Mouse (Mus musculus) ovary, postnatal 10 days (tissue): ENCODE measurements at regions not wholly inside any gene's neighbourhood (a gene's known extent, or its start where the extent isn't known, plus 50 kb on each side); places are given as distances from the start of the nearest gene placed in this dataset.

Experiments
- DNase-seq: peaks from one replicate; pipeline ENCODE4 v3.0.0; 2022; ENCODE audit warnings: low spot score

DNA sequence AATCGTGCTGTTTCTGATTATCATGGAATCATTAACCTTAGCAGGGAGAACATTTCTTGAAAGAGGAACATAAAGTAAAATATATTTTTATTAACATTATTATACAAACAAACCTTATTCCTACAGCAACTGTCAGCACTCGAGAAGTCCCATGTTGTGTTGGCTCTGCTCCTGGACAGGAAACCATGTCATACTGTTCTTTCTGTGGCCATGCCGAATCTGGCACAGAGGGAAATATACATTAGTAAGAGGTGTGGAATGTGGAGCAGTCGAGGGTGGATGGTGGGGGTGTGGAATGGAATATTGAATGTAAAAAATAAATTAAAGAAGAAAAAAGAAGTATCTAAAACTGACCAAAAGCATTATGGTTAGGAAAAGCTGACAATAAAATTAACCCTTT, 342.1 kb upstream of the Pmfbp1 start:
- DNase-seq = no peak

GRCm38 (mm10) chr8:109155489-109155888, 338.3 kb upstream of the Pmfbp1 start:
- DNase-seq = no peak

GRCm38 (mm10) chr8:109156016-109156415, 337.8 kb upstream of the Pmfbp1 start:
- no peak for DNase-seq

DNA sequence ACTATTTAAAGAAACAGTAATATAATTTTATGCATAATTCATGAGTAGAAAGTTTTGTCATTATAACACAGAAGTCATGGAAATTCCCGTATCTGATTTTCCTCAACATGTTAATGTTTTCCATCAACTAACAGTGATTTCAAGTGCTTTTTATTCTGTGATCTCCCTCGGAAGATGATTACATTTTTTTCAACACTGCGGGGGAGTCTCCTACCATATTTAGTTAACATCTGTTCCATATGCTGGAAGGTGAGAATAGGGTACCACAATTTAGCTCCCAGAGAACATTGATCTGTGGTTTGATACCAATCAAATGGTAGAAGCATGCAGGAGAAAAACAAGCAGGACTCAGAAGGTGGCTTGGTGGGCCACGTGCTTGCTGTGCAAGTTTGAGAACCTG, 321.1 kb upstream of the Pmfbp1 start:
- no peak for DNase-seq

- DNase-seq = peak; percentile 45
Measured at GRCm38 (mm10) chr8:109185558-109186198, 308.1 kb upstream of the Pmfbp1 start.

- no peak for DNase-seq
Measured at GRCm38 (mm10) chr8:109187617-109188016, 306.2 kb upstream of the Pmfbp1 start.

GRCm38 (mm10) chr8:109214247-109214646, 279.6 kb upstream of the Pmfbp1 start:
- no peak for DNase-seq

- DNase-seq = no peak
Measured at GRCm38 (mm10) chr8:109216318-109216717, 277.5 kb upstream of the Pmfbp1 start.

DNA sequence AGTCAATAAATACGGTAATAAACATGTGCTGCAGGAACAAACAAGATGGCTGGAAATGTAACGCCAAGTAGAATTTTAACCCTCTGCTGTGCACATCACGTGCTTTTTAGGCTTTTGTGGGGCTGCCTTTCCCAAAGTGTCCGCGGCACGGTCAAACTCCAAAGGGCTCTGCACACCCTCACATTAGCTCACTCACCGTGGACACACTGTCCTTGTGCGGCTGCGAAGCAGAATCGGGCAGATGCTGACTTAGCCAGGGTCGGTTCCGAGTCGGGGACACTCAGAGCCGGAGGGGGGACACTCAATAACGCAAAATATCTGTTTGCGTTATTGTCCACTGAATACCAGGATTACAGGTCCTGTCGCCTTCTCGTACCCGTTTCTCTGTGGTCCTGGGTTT, 276.5 kb upstream of the Pmfbp1 start:
- no peak for DNase-seq

- no peak for DNase-seq
Measured at GRCm38 (mm10) chr8:109232281-109233234, 261.3 kb upstream of the Pmfbp1 start.

GRCm38 (mm10) chr8:109245526-109245925, 248.3 kb upstream of the Pmfbp1 start:
- DNase-seq = no peak

DNA sequence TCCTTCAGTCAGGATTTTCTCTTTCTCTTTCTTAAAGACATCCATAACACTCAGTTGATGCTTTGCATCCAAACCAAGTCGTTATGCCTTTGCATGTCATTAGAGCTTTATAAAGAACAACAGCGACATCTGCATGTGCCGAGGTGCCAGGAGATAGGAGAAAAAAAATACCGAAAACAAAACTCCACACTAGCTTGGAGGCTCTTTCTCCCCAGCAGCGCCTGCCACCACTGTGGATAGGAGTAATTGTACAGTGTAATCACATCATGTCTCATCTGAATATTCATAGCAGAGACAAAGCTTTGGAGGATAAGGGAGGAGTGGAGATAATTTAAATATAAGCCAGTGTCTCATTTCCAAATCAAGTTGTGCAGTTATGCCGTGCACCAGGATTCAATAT, 246.0 kb upstream of the Pmfbp1 start:
- no peak for DNase-seq

- no peak for DNase-seq
Measured at GRCm38 (mm10) chr8:109248356-109248755, 245.5 kb upstream of the Pmfbp1 start.

DNA sequence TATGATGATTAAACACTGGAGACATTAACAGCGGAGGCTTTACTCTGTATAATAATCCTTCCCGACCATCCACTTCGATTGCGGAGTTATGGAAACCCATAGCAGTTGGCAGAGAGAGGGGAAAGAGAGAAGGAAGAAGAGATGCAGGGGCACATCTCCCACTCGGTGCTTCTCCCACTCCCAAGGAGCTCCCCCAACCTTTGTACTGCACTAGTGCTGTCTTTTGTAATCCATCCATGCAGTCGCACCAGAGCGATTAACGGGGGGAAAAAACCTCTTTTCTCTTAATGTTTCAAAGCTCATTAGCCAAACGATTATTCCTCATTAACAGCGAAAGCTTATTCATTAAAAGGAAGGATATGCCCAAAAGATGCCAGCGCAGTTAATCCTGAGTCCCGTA, 244.6 kb upstream of the Pmfbp1 start:
- DNase-seq = no peak

DNA sequence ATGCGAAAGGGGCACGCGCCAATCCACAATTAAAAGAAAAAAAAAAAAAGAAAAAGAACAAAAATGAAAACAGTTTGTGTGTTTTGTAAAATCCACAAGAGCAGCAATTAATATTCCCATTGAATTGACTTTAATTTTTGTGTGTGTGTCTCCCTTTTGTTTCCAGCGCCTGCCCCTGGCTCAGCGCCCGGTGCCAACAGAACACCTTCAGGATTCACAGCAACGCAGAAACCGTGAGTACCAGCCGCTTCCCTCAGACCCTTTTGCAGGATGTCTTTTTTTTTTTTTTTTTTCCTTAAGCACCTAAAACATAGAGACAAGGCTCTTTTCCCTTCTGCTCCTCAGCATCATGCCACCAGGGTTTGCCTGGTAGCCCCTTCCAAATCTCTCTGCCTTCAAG, 244.1 kb upstream of the Pmfbp1 start:
- DNase-seq = no peak

DNA sequence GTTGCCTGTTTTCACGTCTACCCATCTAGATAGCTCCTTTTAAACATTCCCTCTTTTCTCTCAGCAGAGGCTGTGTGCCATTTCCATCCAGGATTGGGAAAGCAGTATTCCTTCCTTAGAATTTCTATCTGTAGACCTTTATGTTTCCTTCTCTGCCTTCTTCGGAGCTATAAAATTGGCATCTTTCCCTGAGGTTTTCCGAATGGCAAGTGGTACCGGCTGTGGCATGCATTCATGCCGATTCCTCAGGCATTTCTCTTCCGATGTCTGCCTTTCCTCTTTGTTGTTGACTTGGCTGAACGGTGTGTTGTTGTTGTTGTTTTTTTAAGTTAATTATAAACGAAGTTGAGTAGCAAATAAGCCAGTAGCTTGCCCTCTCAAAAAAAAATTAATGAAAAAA, 243.3 kb upstream of the Pmfbp1 start:
- no peak for DNase-seq

GRCm38 (mm10) chr8:109251360-109251798, 242.4 kb upstream of the Pmfbp1 start:
- DNase-seq = no peak

DNA sequence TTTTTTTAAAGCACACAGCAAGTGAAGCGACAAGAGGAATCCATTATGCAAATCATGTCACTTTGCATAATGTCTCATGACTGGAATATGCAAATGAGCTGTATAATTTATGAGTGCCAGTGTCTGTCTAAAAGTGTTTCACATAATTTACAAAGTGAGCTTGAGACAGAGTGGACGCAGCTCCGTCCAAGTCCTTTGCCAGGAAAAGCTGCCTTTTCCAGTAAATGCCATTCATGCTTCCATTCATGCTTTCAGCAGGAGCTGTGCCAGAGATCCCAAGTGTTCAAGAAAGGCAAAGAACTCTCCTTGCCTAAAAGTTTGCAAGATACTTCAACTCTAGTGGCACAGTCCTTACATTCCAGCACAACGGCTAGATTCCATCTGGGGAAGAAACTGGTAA, 241.4 kb upstream of the Pmfbp1 start:
- DNase-seq = no peak

GRCm38 (mm10) chr8:109279129-109279528, 214.7 kb upstream of the Pmfbp1 start:
- no peak for DNase-seq

- no peak for DNase-seq
Measured at GRCm38 (mm10) chr8:109280540-109280939, 213.3 kb upstream of the Pmfbp1 start.

- no peak for DNase-seq
Measured at GRCm38 (mm10) chr8:109281598-109281997, 212.2 kb upstream of the Pmfbp1 start.

- DNase-seq = no peak
Measured at GRCm38 (mm10) chr8:109310670-109311386, 183.0 kb upstream of the Pmfbp1 start.
